Mouse (Mus musculus) embryo, embryonic 10 days (tissue): ENCODE data around the gene Ift20.
"Not testable (repeated sequence)": the region's sequence is repeated elsewhere in the genome, so short reads cannot be mapped to it uniquely, and the experiment has no call there.

ENCODE experiments used
- DNase-seq: peaks from one replicate; pipeline ENCODE4 v3.0.0-alpha.2; 2015; ENCODE audit warnings: low spot score

The Ift20 gene

GRCm38 (mm10) chr11:78522481-78522997 lies 13.6 kb upstream of the Ift20 start:
- DNase-seq, result peak; percentile 31

GRCm38 (mm10) chr11:78523241-78523955 lies 12.8 kb upstream of the Ift20 start:
- DNase-seq, result peak; percentile 24

- no peak for DNase-seq
Observed at GRCm38 (mm10) chr11:78524838-78525237, 11.3 kb upstream of the Ift20 start.

- DNase-seq, result no peak
Observed at GRCm38 (mm10) chr11:78528714-78529113, 7.4 kb upstream of the Ift20 start.

GRCm38 (mm10) chr11:78530001-78530400 lies 6.2 kb upstream of the Ift20 start:
- no peak for DNase-seq

GRCm38 (mm10) chr11:78531046-78531445 lies 5.1 kb upstream of the Ift20 start:
- no peak for DNase-seq

- DNase-seq, result not testable (repeated sequence)
Observed at GRCm38 (mm10) chr11:78531515-78531914, 4.6 kb upstream of the Ift20 start.

- DNase-seq, result no peak
Observed at GRCm38 (mm10) chr11:78534516-78534915, 1.6 kb upstream of the Ift20 start.

GRCm38 (mm10) chr11:78535376-78536079 lies 633 bp upstream of the Ift20 start:
- DNase-seq, result peak; percentile 77

- no peak for DNase-seq
Observed at GRCm38 (mm10) chr11:78536690-78537084, 526 bp downstream of the Ift20 start.

- no peak for DNase-seq
Observed at GRCm38 (mm10) chr11:78540358-78540757, 4.2 kb downstream of the Ift20 start.

- DNase-seq, result no peak
Observed at GRCm38 (mm10) chr11:78544449-78545111, 8.4 kb downstream of the Ift20 start.

GRCm38 (mm10) chr11:78545181-78545580 lies 9.0 kb downstream of the Ift20 start:
- no peak for DNase-seq

GRCm38 (mm10) chr11:78547718-78548460 lies 11.7 kb downstream of the Ift20 start:
- no peak for DNase-seq

GRCm38 (mm10) chr11:78549491-78549987 lies 13.4 kb downstream of the Ift20 start:
- no peak for DNase-seq

- DNase-seq, result peak; percentile 98
Observed at GRCm38 (mm10) chr11:78550168-78551058, 14.3 kb downstream of the Ift20 start, which contains the start of gene Tmem97. Tmem97 (minus strand) TSS chr11:78550777.

GRCm38 (mm10) chr11:78551059-78551398 lies 14.9 kb downstream of the Ift20 start:
- DNase-seq, result no peak

GRCm38 (mm10) chr11:78555623-78556022 lies 19.5 kb downstream of the Ift20 start:
- no peak for DNase-seq

- DNase-seq, result no peak
Observed at GRCm38 (mm10) chr11:78556070-78556469, 19.9 kb downstream of the Ift20 start.

- peak; percentile 27 for DNase-seq
Observed at GRCm38 (mm10) chr11:78557241-78557640, 21.1 kb downstream of the Ift20 start.

- DNase-seq, result peak; percentile 88
Observed at GRCm38 (mm10) chr11:78560447-78560846, 24.3 kb downstream of the Ift20 start.
